Mouse (Mus musculus): ENCODE measurements around the gene Mn1.

GRCm38 (mm10) chr5:111466429-111466828 is 49.3 kb downstream of the Mn1 start:
- TF ChIP-seq NELFE (IDR thresholded peaks at IDR 0.05; ENCODE audit: low read depth, low read length), result no peak
- no peak for TF ChIP-seq POLR2A (IDR thresholded peaks at IDR 0.05; ENCODE audit: control insufficient read depth in 1 of 2, insufficient read depth in 1 of 2, low read depth in 1 of 2, low read length in 2 of 2, poor library complexity in 1 of 2)
- TF ChIP-seq MXI1 (IDR thresholded peaks at IDR 0.05; ENCODE audit: low read depth, low read length), result no peak

All from MEL (cell line).